8 mouse cellular contexts compared by ENCODE assay signal in genomic region chr2:104742741-104743064, GRCm38 (mm10). TPM values are rescaled to one million over a fixed set of nuclear protein-coding genes. Genes with fewer than 3 reads are reported as not detected.
DNase-seq lines count a peak whose midpoint lies in the region; ATAC-seq and TF ChIP-seq lines count a peak whose summit lies in the region.

Depdc7 (minus strand) TSS chr2:104742878.

- TF ChIP-seq CTCF in lung, postnatal 0 days (IDR thresholded peaks at IDR 0.05): no peak

- H3K4me2 ChIP-seq in hindbrain, embryonic 11.5 days (replicated peaks; ENCODE audit: low read depth, low read length): peak within 1 kb of the TSS; percentile 93
- H3K4me2 ChIP-seq in lung, postnatal 0 days (replicated peaks; ENCODE audit: low read depth, low read length): peak within 1 kb of the TSS; percentile 99

- H3K9me3 ChIP-seq in hindbrain, embryonic 11.5 days (ENCODE audit: control insufficient read depth, low read length): no peaks in the 10 kb centered on the region
- H3K9me3 ChIP-seq in lung, postnatal 0 days (ENCODE audit: low read length): no peaks in the 10 kb centered on the region

- H3K4me1 ChIP-seq in hindbrain, embryonic 11.5 days (replicated peaks; ENCODE audit: control insufficient read depth, insufficient read depth, low read length): no peaks in the 10 kb centered on the region
- no peaks in the 10 kb centered on the region for H3K4me1 ChIP-seq in lung, postnatal 0 days (ENCODE audit: insufficient read depth, low read depth, low read length)

- WGBS in hindbrain, embryonic 11.5 days: under 1% methylated on average over 31 of the region's 31 CpGs
- under 1% methylated on average over 26 of the region's 31 CpGs for WGBS in lung, postnatal 0 days

- H3K9ac ChIP-seq in hindbrain, embryonic 11.5 days (ENCODE audit: low read depth, low read length): peak within 1 kb of the TSS; percentile 42
- peak within 1 kb of the TSS; percentile 44 for H3K9ac ChIP-seq in lung, postnatal 0 days (replicated peaks; ENCODE audit: low read depth)

- no peak within 1 kb of the TSS for H3K27ac ChIP-seq in hindbrain, embryonic 11.5 days (ENCODE audit: low read depth, low read length)
- no peak within 1 kb of the TSS for H3K27ac ChIP-seq in lung, postnatal 0 days (ENCODE audit: low read length)

- peak; percentile 89 for DNase-seq in MN1 (ENCODE audit: low spot score)
- peak; percentile 75 for DNase-seq in cerebellum, adult 8-10 months
- peak; percentile 80 to 82 for DNase-seq in frontal cortex, postnatal 10 days (ENCODE audit: low spot score in 2 of 2)
- peak; percentile 87 for DNase-seq in hindbrain, embryonic 11.5 days (ENCODE audit: low spot score)
- peak; percentile 82 to 86 for DNase-seq in layer of hippocampus, postnatal 10 days (ENCODE audit: low spot score in 2 of 2)
- DNase-seq in lung, postnatal 0 days (ENCODE audit: low spot score): peak; percentile 88
- DNase-seq in ovary, postnatal 10 days (ENCODE audit: low spot score): peak; percentile 69
- peak; percentile 92 for DNase-seq in thymus, postnatal 14 days

- ATAC-seq in hindbrain, embryonic 11.5 days (ENCODE audit: low FRiP score): peak; percentile 92
- ATAC-seq in lung, postnatal 0 days: peak; percentile 97

- no peak for TF ChIP-seq EP300 in lung, postnatal 0 days (IDR thresholded peaks at IDR 0.05)

- no peaks in the 10 kb centered on the region for H3K36me3 ChIP-seq in hindbrain, embryonic 11.5 days (ENCODE audit: control insufficient read depth, insufficient read depth, low read length)
- no peaks in the 10 kb centered on the region for H3K36me3 ChIP-seq in lung, postnatal 0 days (ENCODE audit: insufficient read depth, low read length)

- H3K27me3 ChIP-seq in hindbrain, embryonic 11.5 days (ENCODE audit: control insufficient read depth, insufficient read depth, low read length): peaks cover 10% of the 10 kb centered on the region
- no peaks in the 10 kb centered on the region for H3K27me3 ChIP-seq in lung, postnatal 0 days (replicated peaks; ENCODE audit: insufficient read depth, low read length)

- peak within 1 kb of the TSS; percentile 53 for H3K4me3 ChIP-seq in hindbrain, embryonic 11.5 days (ENCODE audit: low read depth, low read length)
- H3K4me3 ChIP-seq in lung, postnatal 0 days (ENCODE audit: low read depth, low read length): peak within 1 kb of the TSS; percentile 60

RNA-seq across cellular contexts. Expression of gene Depdc7, which starts in this region (rescaled TPM):
- 2.4 TPM in 2 replicates for polyA plus RNA-seq in hindbrain, embryonic 11.5 days (2014; fragmentation: Nextera tagmentation; extraction: Ambion mirVana)
- 1 to 10 TPM; 3.0 to 3.2 TPM for total RNA-seq in layer of hippocampus, postnatal 10 days (2021)
- polyA plus RNA-seq in lung, postnatal 0 days (2015; fragmentation: Nextera tagmentation; extraction: Ambion mirVana): 2.2 and 2.7 TPM in 2 replicates
